Mouse (Mus musculus) hindbrain, embryonic 11.5 days (tissue): ENCODE data around the gene Hs2st1. TPM values are rescaled to one million over a fixed set of nuclear protein-coding genes. Genes with fewer than 3 reads are reported as not detected.

Source experiments
- ATAC-seq: fragments of 200-750 bp; cut with Nextera tagmentation; 2 replicates; pipeline ENCODE4 v1.8.0; 2017; ENCODE audit warnings: mild to moderate bottlenecking, moderate TSS enrichment, moderate library complexity; ENCODE audit not compliant: low FRiP score
- DNase-seq: peaks from one replicate; pipeline ENCODE4 v3.0.0-alpha.2; 2015; ENCODE audit warnings: low spot score
- H3K27ac ChIP-seq: fragments of 300-500 bp; sonication (generic); 2 replicates; pipeline ENCODE4 v1.5.1; 2014; ENCODE audit warnings: mild to moderate bottlenecking, low read depth, low read length
- H3K27me3 ChIP-seq: fragments of 300-500 bp; sonication (generic); 2 replicates; pipeline ENCODE4 v1.6.1; 2014; ENCODE audit warnings: mild to moderate bottlenecking, low read length, moderate library complexity, mixed read lengths; ENCODE audit not compliant: control insufficient read depth, insufficient read depth
- H3K36me3 ChIP-seq: fragments of 300-500 bp; sonication (generic); 2 replicates; pipeline ENCODE4 v1.6.1; 2014; ENCODE audit warnings: mild to moderate bottlenecking, low read length, moderate library complexity, mixed read lengths; ENCODE audit not compliant: control insufficient read depth, insufficient read depth
- H3K4me1 ChIP-seq: fragments of 300-500 bp; sonication (generic); replicated peaks from 2 replicates; pipeline ENCODE4 v1.6.1; 2014; ENCODE audit warnings: low read length, mixed read lengths; ENCODE audit not compliant: control insufficient read depth, insufficient read depth
- H3K4me2 ChIP-seq: fragments of 300-500 bp; sonication (generic); replicated peaks from 2 replicates; pipeline ENCODE4 v1.6.1; 2014; ENCODE audit warnings: mild to moderate bottlenecking, low read depth, low read length
- H3K4me3 ChIP-seq: fragments of 300-500 bp; sonication (generic); 2 replicates; pipeline ENCODE4 v1.5.1; 2014; ENCODE audit warnings: low read depth, low read length
- H3K9ac ChIP-seq: fragments of 300-500 bp; sonication (generic); 2 replicates; pipeline ENCODE4 v1.6.1; 2014; ENCODE audit warnings: low read depth, low read length
- H3K9me3 ChIP-seq: fragments of 300-500 bp; sonication (generic); 2 replicates; pipeline ENCODE4 v1.6.1; 2016; ENCODE audit warnings: low read length; ENCODE audit not compliant: control insufficient read depth
- WGBS: fragments of 180-500 bp; shearing (Covaris S2); extraction: QIAGEN DNeasy Blood & Tissue Kit; methylation state at CpG from one replicate; pipeline ENCODE4 v1.1.7; 2014; 5-methylcytosine and 5-hydroxymethylcytosine counted together
- polyA plus RNA-seq: library from polyadenylated mRNA; unstranded; fragments of >200 nt; fragmentation: Nextera tagmentation; extraction: Ambion mirVana; gene quantifications from 2 replicates; pipeline ENCODE4 v1.2.1, GENCODE M21; 2014

Hs2st1 gene
- polyA plus RNA-seq, 1 experiment from 2014 or later: 16.3 TPM

- H3K36me3 ChIP-seq: no peaks in the 10 kb centered on the region
- H3K27me3 ChIP-seq: no peaks in the 10 kb centered on the region
- 89% methylated on average over 10 of the region's 10 CpGs for WGBS
- H3K9me3 ChIP-seq: no peaks in the 10 kb centered on the region
- ATAC-seq (no peak), DNase-seq (no peak)
- H3K4me1 ChIP-seq: no peaks in the 10 kb centered on the region
- no peak overlapping the region for H3K9ac ChIP-seq
- H3K4me2 ChIP-seq: no peak overlapping the region
- no peak overlapping the region for H3K27ac ChIP-seq
- H3K4me3 ChIP-seq: no peak overlapping the region
Observed at GRCm38 (mm10) chr3:144462679-144463078, 107.3 kb downstream of the Hs2st1 start.

GRCm38 (mm10) chr3:144460183-144460788, 109.7 kb downstream of the Hs2st1 start:
- no peaks in the 10 kb centered on the region for H3K36me3 ChIP-seq
- 84% methylated on average over 5 of the region's 5 CpGs for WGBS
- ATAC-seq: no peak

DNA sequence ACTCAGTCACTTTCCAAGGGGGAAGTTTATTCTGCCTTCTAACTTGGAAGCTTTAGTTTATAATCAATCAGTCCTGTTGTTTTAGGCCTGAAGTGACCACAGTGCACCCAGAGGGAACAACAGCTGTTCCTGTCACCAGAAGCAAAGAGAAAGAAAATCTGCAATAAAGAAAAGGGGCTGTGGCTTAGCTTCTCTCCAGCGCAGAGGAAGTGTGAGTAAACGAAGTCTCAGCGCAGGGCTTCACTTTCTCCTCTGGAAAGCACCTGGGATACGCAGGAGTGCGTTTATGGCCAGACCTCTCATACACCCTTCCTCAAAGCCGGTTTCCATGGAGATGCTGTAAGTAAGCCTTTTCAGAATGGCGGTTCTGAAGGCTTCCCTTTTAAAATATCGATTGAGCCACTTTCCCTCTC, 110.7 kb downstream of the Hs2st1 start:
- H3K36me3 ChIP-seq: no peaks in the 10 kb centered on the region
- H3K4me3 ChIP-seq: no peak overlapping the region
- ATAC-seq (no peak), DNase-seq (no peak)
- no peaks in the 10 kb centered on the region for H3K9me3 ChIP-seq
- no peaks in the 10 kb centered on the region for H3K4me1 ChIP-seq
- H3K27me3 ChIP-seq: no peaks in the 10 kb centered on the region
- WGBS: 82% methylated on average over 8 of the region's 8 CpGs
- H3K9ac ChIP-seq: no peak overlapping the region
- no peak overlapping the region for H3K27ac ChIP-seq
- no peak overlapping the region for H3K4me2 ChIP-seq

More at GRCm38 (mm10) chr3:144460183-144460788, 109.7 kb downstream of the Hs2st1 start:
- Histone ChIP-seq H3K9me3 (no peaks in the 10 kb centered on the region), H3K4me1 (no peaks in the 10 kb centered on the region), H3K27ac (no peak overlapping the region), H3K4me3 (no peak overlapping the region), H3K4me2 (no peak overlapping the region), H3K27me3 (no peaks in the 10 kb centered on the region), H3K9ac (no peak overlapping the region)
- DNase-seq: no peak

DNA sequence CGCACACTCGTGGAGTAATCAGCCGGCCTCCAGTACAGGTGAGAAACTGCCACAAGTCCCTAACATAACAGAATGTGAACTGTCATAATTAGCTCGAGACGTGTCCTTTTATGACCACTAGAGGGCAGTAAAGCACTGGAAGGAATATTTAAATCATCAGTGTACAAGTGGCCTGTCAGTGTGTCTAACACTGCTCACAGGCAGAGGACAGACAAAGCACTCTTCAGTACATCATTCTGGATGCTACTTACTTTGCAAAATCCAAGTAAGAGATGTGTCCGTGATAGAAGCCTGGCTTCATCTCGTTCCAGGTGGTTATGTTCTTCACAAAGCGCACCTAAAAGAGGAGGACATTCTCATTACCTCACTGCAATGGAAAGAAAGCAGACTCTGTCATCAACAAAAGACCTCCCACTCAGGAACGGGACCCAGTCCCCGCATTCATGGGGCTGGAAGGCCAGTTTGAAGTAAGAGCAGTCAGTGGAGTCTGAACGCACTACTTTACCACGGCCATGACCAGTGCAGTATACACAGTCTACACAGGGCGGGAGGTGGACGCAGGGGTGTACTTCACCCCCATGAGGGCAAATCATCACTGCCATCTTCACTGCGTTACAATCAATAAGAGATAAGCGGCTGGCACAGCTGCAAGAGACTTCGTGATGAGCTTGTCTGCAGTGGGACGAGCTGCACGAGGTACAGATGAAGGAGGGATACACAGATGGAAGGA, 116.1 kb downstream of the Hs2st1 start:
- no peaks in the 10 kb centered on the region for H3K36me3 ChIP-seq
- no peak overlapping the region for H3K4me3 ChIP-seq
- peak; percentile 84 for ATAC-seq
- 0 out of 2 replicates have a peak overlapping the region, but pooled peaks have one; percentile 2 for H3K27ac ChIP-seq
- WGBS: 72% methylated on average over 19 of the region's 19 CpGs
- H3K27me3 ChIP-seq: no peaks in the 10 kb centered on the region
- no peaks in the 10 kb centered on the region for H3K4me1 ChIP-seq
- peak; percentile 79 for DNase-seq
- no peaks in the 10 kb centered on the region for H3K9me3 ChIP-seq
- H3K4me2 ChIP-seq: no peak overlapping the region
- H3K9ac ChIP-seq: no peak overlapping the region

- no peak overlapping the region for H3K4me2 ChIP-seq
- 94% methylated on average over 6 of the region's 6 CpGs for WGBS
- DNase-seq (no peak), ATAC-seq (no peak)
- H3K4me3 ChIP-seq: no peak overlapping the region
- H3K9ac ChIP-seq: no peak overlapping the region
- no peaks in the 10 kb centered on the region for H3K36me3 ChIP-seq
- H3K27ac ChIP-seq: no peak overlapping the region
- no peaks in the 10 kb centered on the region for H3K9me3 ChIP-seq
- no peaks in the 10 kb centered on the region for H3K27me3 ChIP-seq
- H3K4me1 ChIP-seq: no peaks in the 10 kb centered on the region
Observed at GRCm38 (mm10) chr3:144448977-144449376, 121.0 kb downstream of the Hs2st1 start.

DNA sequence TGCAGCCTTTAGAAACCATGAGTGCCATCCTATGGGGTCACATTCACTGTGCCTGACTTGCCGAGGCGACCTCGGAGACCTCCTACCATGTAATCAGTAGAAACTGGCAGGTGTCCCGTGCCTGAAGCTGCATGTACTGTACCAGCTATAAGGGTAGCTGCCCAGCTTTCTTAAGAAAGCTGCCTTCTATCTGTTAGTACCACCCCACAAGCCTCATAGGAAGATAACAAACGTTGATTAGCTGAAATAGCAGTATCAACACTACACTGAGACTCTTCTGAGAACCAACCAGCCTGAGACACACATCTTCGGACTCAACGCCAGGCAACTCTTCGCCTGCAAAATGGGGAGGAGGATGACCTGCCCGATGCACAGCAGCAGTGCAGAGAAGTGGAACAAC, 122.1 kb downstream of the Hs2st1 start:
- H3K36me3 ChIP-seq: no peaks in the 10 kb centered on the region
- H3K4me3 ChIP-seq: no peak overlapping the region
- no peaks in the 10 kb centered on the region for H3K9me3 ChIP-seq
- H3K27ac ChIP-seq: no peak overlapping the region
- ATAC-seq (no peak), DNase-seq (no peak)
- no peak overlapping the region for H3K4me2 ChIP-seq
- no peak overlapping the region for H3K9ac ChIP-seq
- H3K4me1 ChIP-seq: no peaks in the 10 kb centered on the region
- no peaks in the 10 kb centered on the region for H3K27me3 ChIP-seq
- 91% methylated on average over 9 of the region's 9 CpGs for WGBS

DNA sequence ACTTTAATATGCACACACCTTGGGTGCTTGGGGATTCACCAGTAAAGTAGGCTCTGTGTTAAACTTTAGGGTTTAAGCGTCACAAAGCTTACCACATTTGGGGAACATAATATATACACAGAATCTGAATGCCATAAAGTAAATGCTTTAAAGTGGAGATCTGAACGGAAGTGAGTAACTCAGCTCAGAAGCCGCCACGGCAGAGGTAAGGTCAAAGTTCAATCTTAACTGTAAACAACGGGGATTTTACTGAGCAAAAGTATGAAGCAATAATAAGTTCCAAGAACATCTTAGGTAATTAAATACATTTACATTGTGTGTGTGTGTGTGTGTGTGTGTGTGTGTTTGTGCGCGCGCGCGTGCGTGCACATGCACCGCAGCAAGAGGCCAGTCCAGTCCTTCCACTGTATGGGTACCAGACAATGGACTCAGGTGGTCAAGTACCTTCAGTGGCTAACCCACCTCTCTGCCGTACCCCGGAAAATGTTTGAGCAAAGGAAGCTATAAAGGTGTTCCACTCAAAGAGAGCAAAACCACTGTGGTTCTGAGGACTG, 123.8 kb downstream of the Hs2st1 start:
- Histone ChIP-seq H3K27me3 (no peaks in the 10 kb centered on the region), H3K4me1 (no peaks in the 10 kb centered on the region), H3K4me2 (no peak overlapping the region), H3K9ac (no peak overlapping the region), H3K4me3 (no peak overlapping the region), H3K9me3 (no peaks in the 10 kb centered on the region), H3K27ac (no peak overlapping the region), H3K36me3 (no peaks in the 10 kb centered on the region)
- no peak for ATAC-seq
- no peak for DNase-seq
- WGBS: 95% methylated on average over 14 of the region's 14 CpGs

GRCm38 (mm10) chr3:144437871-144438398, 132.0 kb downstream of the Hs2st1 start:
- no peaks in the 10 kb centered on the region for H3K9me3 ChIP-seq
- no peak overlapping the region for H3K9ac ChIP-seq
- ATAC-seq: no peak
- no peaks in the 10 kb centered on the region for H3K27me3 ChIP-seq
- WGBS: 96% methylated on average over 14 of the region's 14 CpGs
- H3K4me2 ChIP-seq: no peak overlapping the region
- no peak overlapping the region for H3K4me3 ChIP-seq
- H3K4me1 ChIP-seq: no peaks in the 10 kb centered on the region
- H3K27ac ChIP-seq: no peak overlapping the region
- no peak for DNase-seq
- H3K36me3 ChIP-seq: no peaks in the 10 kb centered on the region
